In genomic region chr1:34760547-34760946, GRCm38 (mm10) we compare ENCODE assay signal across 18 mouse cellular contexts.
"Had no signal": no experiment of that assay in that cellular context is flagged by ENCODE, and none has a peak within 500 bp of the region (broad histone marks: within the 10 kb centered on the region; RNA-seq: fewer than 3 reads in every experiment).

No protein-coding gene starts in this region.

- DNase-seq: lung, adult 18-20 months; lung, embryonic 14.5 days; lung, postnatal 10 days; lung, postnatal 4 days; midbrain, embryonic 14.5 days; retina, postnatal 1 day; right cerebral cortex, postnatal 25 days; right cerebral cortex, postnatal 4 days; spleen, adult 18-20 months; thymus, adult 18-20 months; thymus, postnatal 14 days; thymus, postnatal 36 days had no signal

- ATAC-seq: midbrain, embryonic 16.5 days had no signal

- H3K9me3 ChIP-seq: midbrain, embryonic 10.5 days; neural tube, embryonic 13.5 days; neural tube, embryonic 15.5 days had no signal

- H3K27ac ChIP-seq: liver, embryonic 14.5 days; midbrain, embryonic 10.5 days; neural tube, embryonic 13.5 days; neural tube, embryonic 15.5 days had no signal

- H3K27me3 ChIP-seq: neural tube, embryonic 13.5 days; neural tube, embryonic 15.5 days had no signal

- H3K4me1 ChIP-seq: midbrain, embryonic 10.5 days; neural tube, embryonic 13.5 days; neural tube, embryonic 15.5 days had no signal

- H3K36me3 ChIP-seq: midbrain, embryonic 10.5 days; neural tube, embryonic 13.5 days; neural tube, embryonic 15.5 days had no signal

- H3K4me2 ChIP-seq: lung, embryonic 14.5 days; neural tube, embryonic 13.5 days; neural tube, embryonic 15.5 days had no signal

- H3K9ac ChIP-seq: liver, embryonic 14.5 days; lung, embryonic 14.5 days; neural tube, embryonic 13.5 days; neural tube, embryonic 15.5 days had no signal

- H3K4me3 ChIP-seq: midbrain, embryonic 10.5 days; myocyte; neural tube, embryonic 13.5 days; neural tube, embryonic 15.5 days had no signal
